Mouse (Mus musculus): ENCODE data around the gene Stxbp1.

Gene Stxbp1

GRCm38 (mm10) chr2:32788581-32788980, 58.5 kb downstream of the Stxbp1 start:
- DNase-seq (ENCODE audit: low spot score): no peak

- DNase-seq (ENCODE audit: low spot score): no peak
These were observed 59.9 kb downstream of the Stxbp1 start for GRCm38 (mm10) chr2:32787176-32787575.

GRCm38 (mm10) chr2:32784048-32784681, 62.9 kb downstream of the Stxbp1 start, which contains the start of gene Cfap157:
Cfap157 (minus strand) TSS chr2:32784428.
- no peak for DNase-seq (ENCODE audit: low spot score)

- no peak for DNase-seq (ENCODE audit: low spot score)
These were observed 65.3 kb downstream of the Stxbp1 start for GRCm38 (mm10) chr2:32781710-32782109.

- no peak for DNase-seq (ENCODE audit: low spot score)
These were observed 67.3 kb downstream of the Stxbp1 start for GRCm38 (mm10) chr2:32779714-32780113.

GRCm38 (mm10) chr2:32779131-32779530, 67.9 kb downstream of the Stxbp1 start:
- DNase-seq (ENCODE audit: low spot score): peak; percentile 54

GRCm38 (mm10) chr2:32778081-32778480, 69.0 kb downstream of the Stxbp1 start:
- DNase-seq (ENCODE audit: low spot score): no peak

- no peak for DNase-seq (ENCODE audit: low spot score)
These were observed 70.9 kb downstream of the Stxbp1 start for GRCm38 (mm10) chr2:32776192-32776591.

- peak; percentile 97 for DNase-seq (ENCODE audit: low spot score)
These were observed 71.5 kb downstream of the Stxbp1 start, which contains the start of the genes Ttc16 and Ptrh1 for GRCm38 (mm10) chr2:32775359-32776074. Ttc16 (minus strand) TSS chr2:32775633. Ptrh1 (plus strand) TSS chr2:32775786.

- no peak for DNase-seq (ENCODE audit: low spot score)
These were observed 74.3 kb downstream of the Stxbp1 start for GRCm38 (mm10) chr2:32772626-32773279.

- DNase-seq (ENCODE audit: low spot score): no peak
These were observed 75.2 kb downstream of the Stxbp1 start for GRCm38 (mm10) chr2:32771886-32772285.

GRCm38 (mm10) chr2:32769327-32770085, 77.5 kb downstream of the Stxbp1 start:
- no peak for DNase-seq (ENCODE audit: low spot score)

- no peak for DNase-seq (ENCODE audit: low spot score)
These were observed 78.3 kb downstream of the Stxbp1 start for GRCm38 (mm10) chr2:32768661-32769285.

GRCm38 (mm10) chr2:32767241-32767640, 79.8 kb downstream of the Stxbp1 start:
- DNase-seq (ENCODE audit: low spot score): no peak

- no peak for DNase-seq (ENCODE audit: low spot score)
These were observed 83.7 kb downstream of the Stxbp1 start for GRCm38 (mm10) chr2:32763353-32763752.

GRCm38 (mm10) chr2:32761859-32762258, 85.2 kb downstream of the Stxbp1 start:
- no peak for DNase-seq (ENCODE audit: low spot score)

GRCm38 (mm10) chr2:32761361-32761760, 85.7 kb downstream of the Stxbp1 start:
- no peak for DNase-seq (ENCODE audit: low spot score)

- DNase-seq (ENCODE audit: low spot score): no peak
These were observed 88.0 kb downstream of the Stxbp1 start for GRCm38 (mm10) chr2:32759001-32759400.

GRCm38 (mm10) chr2:32758503-32758902, 88.5 kb downstream of the Stxbp1 start:
- DNase-seq (ENCODE audit: low spot score): no peak

- DNase-seq (ENCODE audit: low spot score): peak; percentile 95
These were observed 89.8 kb downstream of the Stxbp1 start, which contains the start of gene Tor2a for GRCm38 (mm10) chr2:32757056-32757845. Tor2a (plus strand) TSS chr2:32757234.

- DNase-seq (ENCODE audit: low spot score): no peak
These were observed 90.4 kb downstream of the Stxbp1 start for GRCm38 (mm10) chr2:32756674-32757055.
